Mouse (Mus musculus) left cerebral cortex, adult 8-10 months (tissue): Measurements from ENCODE around the gene Lyrm7. TPM values are rescaled to one million over a fixed set of nuclear protein-coding genes. Genes with fewer than 3 reads are reported as not detected.

Source experiments
- DNase-seq, 2 experiments: peaks; one replicate each; pipeline ENCODE4 v3.0.0; 2022; ENCODE audit warnings: low spot score in 2 of 2
- total RNA-seq, 4 experiments: library from RNA; stranded (reverse); gene quantifications; 2 replicates each; pipeline ENCODE4 v1.2.4; 2022

Gene Lyrm7
- total RNA-seq, 4 experiments from 2014 or later, result 23.4 to 37.9 (median 27.9) TPM

DNA sequence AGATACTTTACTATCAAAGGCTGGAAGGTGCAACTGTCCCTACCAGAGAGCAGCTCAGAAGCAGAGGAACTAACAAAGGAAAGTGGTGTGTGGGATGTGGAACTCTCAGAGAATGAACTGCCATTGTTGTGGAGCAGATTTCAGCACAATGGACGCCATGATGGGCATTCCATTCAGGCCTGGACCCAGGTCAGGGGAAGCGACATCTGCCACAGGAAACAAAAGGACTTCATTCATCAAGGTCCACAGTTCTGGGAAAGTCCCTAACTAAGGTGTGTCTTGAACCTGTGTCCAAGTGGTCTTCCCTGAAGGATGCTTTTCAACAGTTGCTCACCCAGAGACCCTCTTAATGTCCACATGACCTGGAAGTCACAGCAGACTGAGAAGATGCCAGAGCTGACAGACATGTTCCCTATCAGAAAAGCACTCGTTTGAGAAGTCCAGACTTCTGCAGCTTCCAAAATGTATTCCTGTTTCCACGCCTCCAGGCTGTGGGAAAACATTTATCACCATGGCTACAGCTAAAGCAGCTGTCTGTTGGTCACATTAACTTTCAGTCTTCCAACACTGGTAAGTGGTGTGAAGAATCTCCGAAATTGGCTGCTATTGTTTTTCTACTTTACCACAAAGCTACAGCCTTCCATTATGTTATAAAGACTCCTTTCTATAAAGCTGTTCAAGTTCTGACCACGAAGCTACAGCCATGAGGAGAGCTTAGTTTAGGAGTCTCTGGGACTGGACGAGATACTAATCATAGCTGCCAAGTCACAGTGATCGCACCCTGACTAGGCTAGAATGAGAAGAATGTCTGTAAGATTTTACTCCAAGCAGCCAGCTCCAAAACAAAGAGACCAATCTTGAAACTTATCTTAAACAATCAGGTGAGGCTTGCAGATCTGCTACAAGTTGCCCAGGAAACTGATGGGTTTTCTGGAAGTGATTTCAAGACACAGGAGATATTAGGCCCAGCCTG is 15.0 kb downstream of the Lyrm7 start:
- no peak for DNase-seq

DNA sequence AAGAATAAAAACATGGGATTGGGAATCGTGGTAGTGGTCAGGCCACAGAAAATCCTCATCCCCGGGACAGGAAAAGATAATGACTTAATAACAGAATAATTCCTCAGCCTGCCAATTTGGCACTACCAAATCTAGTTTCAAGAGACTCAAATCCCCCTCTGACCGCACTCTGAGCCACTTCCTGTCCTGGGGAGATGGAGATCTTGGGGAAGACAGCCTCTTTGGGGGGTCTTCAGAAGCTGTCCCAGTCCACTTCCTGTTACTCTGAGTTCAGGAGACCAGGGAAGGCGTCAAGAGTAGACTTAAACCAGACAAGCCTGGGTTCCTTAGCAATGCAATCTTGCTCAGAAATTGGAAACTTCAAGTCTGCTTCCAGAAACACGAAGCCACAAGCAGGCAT is 15.8 kb downstream of the Lyrm7 start:
- no peak for DNase-seq

DNA sequence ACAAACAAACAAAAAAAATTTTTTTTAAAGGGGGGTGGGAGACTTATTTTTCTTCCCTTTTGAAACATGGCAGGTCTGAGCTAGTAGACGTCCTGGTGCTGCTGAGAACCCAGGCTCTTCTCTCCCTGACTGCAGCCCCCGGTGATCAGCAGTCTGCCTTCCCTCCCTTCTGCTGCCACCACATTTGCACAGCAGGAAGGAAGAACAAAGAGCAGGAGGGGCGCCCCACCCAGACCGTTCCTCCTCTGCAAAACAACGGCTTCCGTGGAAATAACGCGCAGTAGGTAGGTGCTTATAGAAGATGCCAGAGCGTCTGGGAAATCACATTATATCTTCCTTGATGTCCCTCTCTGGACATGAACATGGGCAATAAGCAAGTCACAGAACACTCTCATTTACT is 16.3 kb downstream of the Lyrm7 start:
- DNase-seq, result no peak

DNA sequence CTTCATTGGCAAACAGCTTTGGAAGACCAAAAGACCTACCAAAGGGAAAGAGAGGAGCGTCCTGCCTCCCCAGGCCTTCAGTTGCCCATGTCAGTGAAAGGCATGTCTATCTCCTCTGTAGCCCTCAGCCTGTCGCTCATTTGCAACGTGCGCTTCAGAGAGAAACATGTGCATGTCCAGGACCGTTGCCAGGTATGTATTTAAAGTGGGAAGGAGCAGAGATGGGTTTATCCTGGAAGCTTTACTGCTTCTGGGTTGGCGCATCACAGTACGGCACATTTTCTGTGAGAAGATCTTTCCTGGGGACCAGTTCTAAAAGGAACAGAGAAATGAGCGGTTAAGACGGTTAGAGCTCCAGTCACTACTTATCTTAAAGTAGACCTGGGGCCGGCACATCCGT is 19.8 kb downstream of the Lyrm7 start:
- DNase-seq, result no peak

DNA sequence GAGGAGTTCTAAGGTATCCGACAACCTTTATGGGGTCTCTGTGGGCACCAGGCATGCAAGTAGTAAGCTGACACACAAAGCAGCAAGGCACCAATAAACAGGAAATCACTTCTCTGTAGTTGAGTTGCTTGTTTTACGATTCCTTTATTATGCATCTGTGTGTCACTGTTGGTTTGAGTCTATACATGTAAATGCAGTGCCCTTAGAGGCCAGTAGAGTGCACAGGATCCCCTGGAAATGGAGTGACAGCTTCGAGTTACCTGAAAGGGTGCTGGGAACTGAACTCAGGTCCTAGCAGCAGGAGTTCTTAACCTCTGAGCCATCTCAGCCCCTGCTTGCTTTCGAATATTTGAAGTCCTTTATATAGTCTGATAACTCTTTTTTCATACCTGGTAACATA is 21.0 kb downstream of the Lyrm7 start:
- DNase-seq, result no peak

DNA sequence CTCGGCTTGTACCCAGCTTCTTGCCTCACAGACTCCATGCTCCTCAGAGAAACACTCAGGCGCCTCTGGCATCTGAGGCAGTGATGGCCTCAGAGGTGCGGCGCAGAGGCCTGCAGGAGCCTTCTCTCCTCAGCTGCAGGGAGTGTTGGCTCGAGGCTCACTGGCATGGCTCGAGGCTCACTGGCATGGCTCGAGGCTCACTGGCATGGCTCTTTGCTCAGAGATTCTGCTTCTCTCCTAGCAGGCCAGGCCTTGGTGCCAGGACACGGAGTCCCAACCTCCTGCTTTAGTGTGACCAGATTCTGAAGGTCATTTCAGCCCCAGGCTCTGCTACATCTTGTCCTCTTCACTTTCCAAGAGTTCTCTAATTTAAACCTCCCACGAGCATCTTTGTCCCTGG is 24.6 kb downstream of the Lyrm7 start:
- DNase-seq, result no peak

DNA sequence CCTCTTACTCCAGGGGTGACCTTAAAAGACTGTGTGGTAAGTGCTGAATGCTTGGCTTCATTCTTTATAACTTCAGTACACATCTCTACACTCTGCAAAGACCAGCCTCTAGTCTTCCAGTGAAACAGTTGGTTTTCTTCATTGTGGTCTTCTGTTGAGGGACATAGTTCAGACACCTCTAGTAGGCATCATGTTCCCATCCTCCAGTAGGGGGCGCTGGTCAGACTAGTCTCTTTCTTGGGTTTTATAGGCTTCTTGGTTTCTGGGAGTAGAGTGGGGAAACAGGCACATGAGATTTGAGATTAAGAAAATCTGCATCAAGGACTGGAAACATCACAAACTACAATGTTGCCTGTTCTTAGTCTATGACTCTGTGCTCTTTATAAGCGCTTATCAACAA is 26.1 kb downstream of the Lyrm7 start:
- no peak for DNase-seq

DNA sequence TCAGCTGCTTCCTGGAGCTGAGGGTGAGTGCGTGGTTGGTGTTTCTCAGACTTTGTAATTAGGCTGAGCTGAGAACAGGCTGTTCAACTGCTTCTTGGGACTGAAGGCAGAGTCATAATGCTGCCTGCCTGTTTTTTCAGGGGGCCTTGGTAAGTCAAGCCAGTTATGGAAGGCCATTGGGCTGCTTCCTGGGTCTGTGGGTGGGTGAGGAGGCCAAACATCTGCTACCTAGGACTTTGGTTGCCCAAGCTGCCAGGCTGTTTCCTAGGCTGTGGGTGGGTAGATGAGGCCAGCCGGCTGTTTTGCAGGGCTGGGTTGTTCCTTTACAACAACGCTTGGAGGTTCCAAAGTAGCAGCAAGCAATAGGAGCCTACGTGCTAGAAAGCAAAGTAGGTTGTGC is 26.9 kb downstream of the Lyrm7 start:
- peak; percentile 52 to 92 for DNase-seq

DNA sequence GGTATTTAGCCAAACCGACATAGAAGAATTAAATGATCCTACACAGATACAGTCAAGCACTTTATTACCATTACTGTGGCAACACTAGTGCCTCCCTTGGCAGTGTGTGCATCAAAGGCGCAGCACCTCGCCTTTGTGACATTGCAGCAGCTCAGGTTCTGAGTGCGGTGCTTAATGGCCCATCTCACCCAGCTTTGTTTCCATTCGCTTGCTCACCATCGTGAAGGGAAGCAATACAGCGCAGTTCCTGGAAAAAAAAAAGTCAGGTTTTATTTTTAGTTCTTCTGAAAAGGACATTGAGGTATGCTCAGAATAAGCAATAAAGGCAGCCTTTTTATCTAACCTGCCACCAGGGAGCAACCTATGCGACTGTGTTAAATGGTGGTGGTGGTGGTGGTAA is 33.9 kb downstream of the Lyrm7 start:
- DNase-seq, result no peak

DNA sequence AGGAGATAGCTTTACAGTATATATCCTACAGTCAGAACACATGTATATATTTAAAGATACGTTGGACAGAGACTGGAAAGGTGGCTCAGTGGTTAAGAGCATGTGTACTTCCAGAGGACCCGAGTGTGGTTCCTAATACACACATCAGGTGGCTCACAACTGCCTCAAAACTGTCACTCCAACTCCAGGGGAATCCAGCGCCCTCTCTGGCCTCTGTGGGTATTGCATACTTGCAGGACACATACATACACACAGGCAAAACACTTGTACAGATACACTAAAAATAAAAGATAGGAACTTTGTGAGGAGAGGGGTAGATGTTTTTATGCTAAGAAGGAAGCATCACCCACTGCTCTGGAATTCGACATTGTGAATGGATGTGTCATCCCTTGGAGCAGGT is 34.9 kb downstream of the Lyrm7 start:
- DNase-seq, result no peak

DNA sequence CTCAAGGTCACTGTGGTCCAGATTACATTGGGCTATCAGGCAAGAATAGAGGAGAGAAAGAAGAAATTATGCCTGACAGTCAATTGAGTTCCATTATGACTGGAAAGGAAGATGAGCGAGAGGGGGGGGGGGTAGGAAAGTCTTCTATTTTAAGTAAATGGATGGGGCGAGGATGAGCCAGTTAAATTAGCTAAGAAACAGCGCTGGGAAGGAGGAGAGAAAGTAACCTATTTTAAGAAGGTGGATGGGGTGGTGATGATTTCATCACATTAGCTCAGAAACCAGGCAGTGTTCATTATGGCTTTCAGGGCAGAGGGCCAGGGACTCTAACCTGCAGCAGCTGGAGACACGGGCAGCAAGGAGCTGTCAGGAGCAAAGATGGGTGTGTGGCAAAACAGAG is 37.2 kb downstream of the Lyrm7 start:
- DNase-seq, result peak in 1 of 2 experiments; percentile 55

DNA sequence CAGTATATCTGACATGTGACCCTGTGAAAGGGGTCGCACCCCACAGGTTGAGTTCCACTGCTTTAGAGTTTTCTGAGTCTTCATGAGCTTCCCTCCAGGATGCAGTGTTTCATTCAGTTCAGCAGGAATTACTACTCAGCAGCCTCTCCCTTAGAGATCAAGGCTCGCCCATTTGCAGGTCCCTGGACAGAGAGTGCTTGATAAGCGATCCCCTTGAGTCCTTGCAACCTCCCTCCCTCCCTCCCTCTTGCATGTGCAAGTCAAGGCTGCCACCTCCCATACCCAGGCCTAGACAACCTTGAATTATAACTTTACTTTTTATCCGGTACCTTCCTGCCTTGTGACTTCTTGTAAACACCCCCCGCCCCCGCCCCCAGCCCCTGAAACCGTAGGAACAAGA is 41.2 kb downstream of the Lyrm7 start:
- DNase-seq, result no peak

DNA sequence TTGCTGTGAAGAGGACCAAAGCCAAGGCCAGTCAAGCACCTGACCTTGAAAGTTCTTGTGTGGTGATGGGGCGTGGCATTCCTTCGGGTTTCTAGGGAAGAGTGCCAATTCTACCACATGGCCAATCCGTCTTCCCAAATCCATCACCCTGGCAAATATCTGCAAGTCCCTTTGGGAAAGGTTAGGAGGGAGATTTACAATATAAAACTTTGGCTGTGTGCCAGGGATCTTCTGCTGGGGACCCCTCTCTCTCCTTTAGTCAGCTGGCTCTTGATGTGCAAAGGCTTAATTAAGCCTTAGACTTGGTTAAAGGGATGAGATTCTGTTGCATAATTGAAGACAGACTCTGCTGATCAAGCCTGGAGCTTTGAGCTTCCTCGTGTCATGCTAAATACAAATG is 43.3 kb downstream of the Lyrm7 start:
- no peak for DNase-seq

DNA sequence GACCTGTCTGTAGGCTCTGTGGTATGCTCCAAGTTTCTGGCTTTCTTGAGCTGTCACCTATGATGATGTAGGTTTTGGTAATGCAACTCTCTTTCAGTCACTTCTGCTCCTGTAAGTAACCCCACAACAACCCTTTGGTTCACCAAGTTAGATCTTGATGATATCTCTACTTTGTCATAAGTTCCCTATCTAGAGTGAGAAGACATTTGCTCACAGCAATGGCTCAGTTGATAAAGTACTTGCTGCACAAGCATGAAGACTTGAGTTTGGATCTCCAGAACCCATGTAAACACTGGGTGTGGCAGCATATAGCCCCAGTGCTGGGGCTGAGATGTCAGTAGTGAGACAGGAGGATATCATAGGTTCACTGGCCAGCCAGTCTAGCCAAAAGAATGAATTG is 45.1 kb downstream of the Lyrm7 start:
- no peak for DNase-seq

DNA sequence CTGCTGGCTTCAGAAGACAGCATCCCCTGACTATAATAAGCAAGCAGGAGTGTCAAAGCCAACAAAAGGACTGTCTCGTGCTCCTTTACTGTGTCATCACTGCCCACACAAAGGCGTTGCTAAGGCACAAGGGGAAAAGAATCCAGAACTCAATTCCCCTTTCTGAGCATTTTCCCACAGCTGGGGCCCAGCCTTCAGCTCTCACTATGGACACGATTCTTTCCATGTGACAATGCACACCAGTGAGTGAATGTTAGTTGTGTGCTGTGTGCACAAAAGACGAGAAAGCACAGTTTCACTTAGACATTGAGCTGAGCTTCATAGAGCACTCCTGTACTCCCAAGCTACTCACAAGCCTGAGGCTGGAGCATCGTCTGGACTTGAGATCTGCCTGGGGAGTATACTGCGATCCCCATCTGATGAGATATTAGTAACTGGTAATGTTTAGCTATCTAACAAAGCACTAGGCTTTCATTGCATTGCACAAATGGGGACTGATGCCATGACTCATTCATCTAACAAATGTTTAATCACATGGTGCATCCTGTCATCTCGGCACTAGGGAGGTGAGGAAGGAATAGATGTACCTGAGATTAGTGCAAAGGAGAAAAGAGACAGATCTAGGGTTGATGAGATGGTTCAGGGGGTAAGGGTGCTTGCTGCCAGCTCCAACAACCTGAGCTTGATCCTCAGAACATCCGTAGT is 47.8 kb downstream of the Lyrm7 start:
- DNase-seq, result peak in 1 of 2 experiments; percentile 61

DNA sequence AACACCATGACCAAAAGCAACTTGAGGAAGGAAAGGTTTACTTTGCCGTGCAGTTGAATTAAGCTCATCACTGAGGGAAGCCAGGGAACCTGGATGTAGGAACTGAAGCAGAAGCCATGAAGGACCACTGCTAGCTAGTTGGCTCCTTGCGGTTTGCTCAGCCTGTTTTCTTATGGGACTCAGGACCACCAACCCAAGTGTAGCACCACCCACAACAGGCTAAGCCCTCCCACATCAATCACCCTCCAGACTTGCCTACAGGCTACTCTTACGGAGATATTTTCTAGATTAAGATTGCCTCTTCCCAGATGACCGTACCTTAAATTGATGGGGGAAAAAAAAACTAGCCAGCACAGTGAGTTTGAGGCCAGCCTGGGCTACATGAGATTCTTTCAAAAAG is 48.4 kb downstream of the Lyrm7 start:
- no peak for DNase-seq

DNA sequence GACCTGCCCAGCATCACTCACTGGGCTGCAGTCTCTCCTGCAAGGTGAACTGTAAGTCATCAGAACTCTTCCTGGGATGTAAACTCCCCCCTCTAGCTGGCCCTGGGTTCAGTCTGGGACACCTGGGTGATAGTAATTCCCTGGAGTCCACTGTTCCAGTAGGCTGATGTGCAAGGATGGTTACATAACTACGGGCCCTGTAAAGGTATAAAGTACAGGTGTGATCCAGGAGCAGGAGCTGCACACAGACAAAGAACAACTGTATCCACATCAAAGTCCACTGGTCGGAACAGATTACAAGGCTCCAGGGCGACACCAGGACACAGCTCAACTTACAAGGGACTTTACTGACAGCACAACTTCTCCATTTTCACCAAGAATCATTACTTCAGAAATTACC is 49.7 kb downstream of the Lyrm7 start:
- no peak for DNase-seq

DNA sequence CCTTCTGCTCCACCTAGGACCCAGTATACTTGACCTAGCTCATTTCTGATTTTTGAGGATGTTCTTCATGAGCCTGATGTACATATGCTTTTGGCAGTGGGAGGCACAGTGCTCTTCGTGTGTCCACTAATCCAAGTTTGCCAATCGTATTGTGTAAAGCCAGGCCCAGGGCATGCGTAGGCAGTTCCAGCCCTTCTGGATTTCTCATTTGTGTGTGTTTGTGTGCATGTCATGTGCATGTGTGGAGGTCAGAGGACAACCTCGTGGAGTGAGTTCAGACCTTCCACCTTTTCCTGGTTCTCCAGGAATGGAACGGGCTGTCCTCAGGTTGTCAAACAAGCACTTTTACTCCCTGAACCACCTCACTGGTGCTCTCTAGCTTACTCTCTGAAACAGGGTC is 51.1 kb downstream of the Lyrm7 start:
- DNase-seq, result no peak

DNA sequence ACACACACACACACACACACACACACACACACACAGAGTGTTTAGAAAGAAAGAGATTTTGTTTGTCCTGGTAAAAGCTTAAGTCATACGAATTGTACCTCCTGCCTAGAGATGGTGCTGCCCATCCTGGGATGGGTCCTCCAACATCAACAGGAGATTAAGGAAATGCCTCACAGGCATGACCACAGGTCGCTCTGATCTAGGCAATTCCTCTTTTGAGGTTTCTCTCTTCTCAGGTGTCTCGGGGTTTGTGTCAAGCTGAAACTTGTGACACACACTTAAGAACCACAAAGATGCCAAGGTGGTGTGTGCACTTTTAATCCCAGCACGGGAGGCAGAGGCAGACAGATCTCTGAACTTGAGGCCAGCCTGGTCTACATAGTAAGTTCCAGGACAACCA is 52.5 kb downstream of the Lyrm7 start:
- no peak for DNase-seq

DNA sequence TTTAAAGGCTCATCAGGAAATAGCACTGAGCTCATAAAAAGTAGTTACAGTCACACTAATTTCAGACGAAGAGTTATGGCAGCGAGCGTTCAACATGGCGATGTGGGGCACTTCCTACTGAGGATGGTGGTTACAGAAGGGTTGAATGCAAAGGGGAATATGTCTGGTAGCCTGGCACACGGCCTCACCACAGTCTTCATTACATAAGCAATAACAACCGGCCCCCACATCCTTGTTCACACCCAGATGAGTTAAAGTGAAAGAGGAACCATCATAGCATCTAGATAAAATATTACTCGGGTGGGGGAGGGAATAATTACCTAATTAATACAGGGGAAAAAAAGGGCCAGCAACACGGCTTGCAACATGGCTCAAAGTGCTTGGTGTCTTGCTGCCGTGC is 53.0 kb downstream of the Lyrm7 start:
- DNase-seq, result no peak

DNA sequence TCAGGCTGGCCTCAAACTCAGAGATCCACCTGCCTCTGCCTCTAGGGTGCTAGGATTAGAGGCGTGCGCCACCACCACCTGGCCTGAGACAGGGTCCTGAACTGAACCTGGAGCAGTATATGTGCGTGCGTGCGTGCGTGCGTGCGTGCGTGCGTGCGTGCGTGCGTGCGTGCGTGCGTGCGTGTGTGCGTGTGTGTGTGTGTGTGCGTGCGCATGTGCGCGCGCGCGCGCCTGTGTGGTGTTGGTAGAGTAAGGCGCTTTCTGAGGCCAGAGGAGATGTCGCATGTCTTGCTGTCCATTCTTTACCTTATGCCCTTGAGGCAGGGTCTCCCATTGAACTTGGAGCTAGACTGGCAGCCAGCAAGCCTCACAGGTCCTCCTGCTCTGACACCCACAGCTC is 53.8 kb downstream of the Lyrm7 start:
- no peak for DNase-seq

DNA sequence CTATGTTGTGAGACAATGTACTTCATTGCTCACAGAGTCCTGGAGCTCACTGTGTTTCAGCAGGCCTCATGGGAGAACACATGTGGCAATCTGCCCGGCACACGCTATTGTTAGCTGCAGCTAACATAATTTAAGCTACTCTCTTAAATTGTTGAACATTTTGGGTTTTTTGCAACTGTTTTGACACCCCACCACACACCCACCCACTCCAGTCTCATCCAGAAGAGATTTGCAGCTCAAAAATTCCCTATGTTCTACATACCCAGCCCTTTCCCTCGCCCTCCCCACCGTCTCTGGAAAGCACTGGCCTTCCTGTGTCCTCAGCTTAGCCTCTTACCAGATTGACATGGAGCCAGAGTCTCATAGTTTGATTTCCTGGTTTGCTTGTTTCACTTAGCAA is 55.5 kb downstream of the Lyrm7 start:
- DNase-seq, result peak; percentile 57 to 88

DNA sequence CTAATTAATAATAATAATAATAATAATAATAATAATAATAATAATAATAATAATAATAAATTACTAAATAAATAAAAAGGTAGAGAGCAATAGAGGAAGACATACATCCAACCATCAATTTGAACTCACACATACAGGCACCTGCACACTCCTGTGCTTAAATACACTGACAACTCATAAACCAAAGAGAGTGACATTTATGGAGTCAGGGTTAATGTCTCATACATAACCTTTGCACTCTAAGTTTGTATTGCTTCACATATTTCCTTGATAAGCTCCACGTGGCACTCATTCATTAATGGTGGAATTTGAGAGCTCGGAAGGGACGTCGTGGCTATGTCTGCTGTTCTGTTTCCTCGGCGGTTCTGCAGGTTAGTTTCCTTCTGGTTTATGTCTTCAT is 58.1 kb downstream of the Lyrm7 start:
- no peak for DNase-seq
